ENCODE assay signal across 8 mouse cellular contexts in the genomic region with DNA sequence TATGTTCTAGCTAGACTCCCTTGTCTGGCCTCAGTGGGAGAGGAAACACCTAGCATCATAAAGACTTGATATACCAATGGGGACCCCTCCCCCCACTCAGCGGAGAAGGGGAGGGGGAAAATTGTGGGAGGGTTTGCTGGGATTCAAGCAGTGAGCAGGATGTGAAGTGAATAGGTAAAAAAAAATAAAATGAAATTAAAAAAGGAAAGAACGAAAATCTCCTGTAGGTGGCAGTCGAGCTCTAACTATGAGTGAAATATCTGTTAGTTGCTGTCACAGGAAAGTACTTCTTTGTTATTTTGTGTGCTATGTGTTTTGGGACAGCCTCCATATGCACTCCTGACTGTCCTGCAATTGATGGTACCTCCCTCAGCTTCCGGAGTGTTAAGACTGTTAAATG.
DNase-seq lines count a peak whose midpoint lies in the region; ATAC-seq and TF ChIP-seq lines count a peak whose summit lies in the region.

No protein-coding gene starts in this region.

- ATAC-seq in midbrain, embryonic 15.5 days (replicated peaks) = peak; percentile 66
- no peak for ATAC-seq in megakaryocyte-erythroid progenitor cell, adult 5-6 weeks (replicated peaks; ENCODE audit: low FRiP score, low TSS enrichment, poor library complexity, severe bottlenecking)

- 18% methylated on average over 4 of the region's 4 CpGs for WGBS in liver, adult 2 months
- WGBS in midbrain, embryonic 15.5 days = 15% methylated on average over 4 of the region's 4 CpGs

- no peaks in the 10 kb centered on the region for H3K27me3 ChIP-seq in liver, adult 2 months (ENCODE audit: control insufficient read depth, insufficient read depth, low read length)
- H3K27me3 ChIP-seq in midbrain, embryonic 15.5 days (replicated peaks) = no peaks in the 10 kb centered on the region

- H3K4me1 ChIP-seq in liver, adult 2 months (ENCODE audit: control insufficient read depth, insufficient read depth, low read length) = no peaks in the 10 kb centered on the region
- H3K4me1 ChIP-seq in midbrain, embryonic 15.5 days = no peaks in the 10 kb centered on the region

- no peaks in the 10 kb centered on the region for H3K9me3 ChIP-seq in midbrain, embryonic 15.5 days

- H3K9ac ChIP-seq in liver, adult 2 months (ENCODE audit: low read depth, low read length) = no peak overlapping the region
- H3K9ac ChIP-seq in midbrain, embryonic 15.5 days = no peak overlapping the region

- no peak for TF ChIP-seq POLR2A in liver, adult 2 months (IDR thresholded peaks at IDR 0.05; ENCODE audit: extremely low read depth, insufficient read depth, low read length)

- no peak overlapping the region for H3K4me3 ChIP-seq in liver, adult 2 months (ENCODE audit: insufficient read depth, low read depth, low read length)
- no peak overlapping the region for H3K4me3 ChIP-seq in midbrain, embryonic 15.5 days

- DNase-seq in liver, adult 2 months (ENCODE audit: extremely low read depth, low read depth, low spot score) = peak; percentile 21
- DNase-seq in liver = no peak
- DNase-seq in brain, adult 2 months (ENCODE audit: low read depth, low spot score) = peak; percentile 47
- peak; percentile 62 for DNase-seq in forelimb bud, embryonic 11.5 days (ENCODE audit: low read depth, low spot score)
- DNase-seq in thymus, postnatal 0 days (ENCODE audit: low spot score) = no peak
- no peak for DNase-seq in adrenal gland, postnatal 14 days

- no peak overlapping the region for H3K27ac ChIP-seq in liver, adult 2 months (replicated peaks; ENCODE audit: insufficient read depth, low read depth, low read length)
- H3K27ac ChIP-seq in midbrain, embryonic 15.5 days = no peak overlapping the region

- H3K36me3 ChIP-seq in liver, adult 2 months (ENCODE audit: control insufficient read depth, insufficient read depth, low read length) = no peaks in the 10 kb centered on the region
- H3K36me3 ChIP-seq in midbrain, embryonic 15.5 days (replicated peaks) = no peaks in the 10 kb centered on the region

- peak; percentile 49; the same call in 1 of the 2 replicates for TF ChIP-seq CTCF in liver, adult 2 months (IDR thresholded peaks at IDR 0.05; ENCODE audit: low read depth, low read length)

- no peak overlapping the region for H3K4me2 ChIP-seq in midbrain, embryonic 15.5 days

- H3K79me2 ChIP-seq in liver, adult 2 months (ENCODE audit: control insufficient read depth, insufficient read depth, low read length) = no peaks in the 10 kb centered on the region

Comparison
In these comparisons a context has a peak if more than half of its experiments do, and no peak if none do; other contexts are left out.
1. DNase-seq: peak in liver, adult 2 months (single experiment), brain, adult 2 months (single experiment) and forelimb bud, embryonic 11.5 days (single experiment); none in liver (single experiment), thymus, postnatal 0 days (single experiment) and adrenal gland, postnatal 14 days (single experiment).